Mouse (Mus musculus) liver, adult 2 months (tissue): ENCODE data around the gene Gm20708.

Source experiments
- CTCF ChIP-seq: fragments of 200-500 bp; IDR thresholded peaks from 2 replicates; pipeline ENCODE4 v1.5.1; 2011; ENCODE audit warnings: low read depth, low read length, control low read depth
- POLR2A ChIP-seq: fragments of 200-500 bp; IDR thresholded peaks from 2 replicates; pipeline ENCODE4 v1.6.1; 2011; ENCODE audit warnings: low read length, control low read depth; ENCODE audit not compliant: insufficient read depth; ENCODE audit errors: extremely low read depth

GRCm38 (mm10) chr11:117820173-117820572, 10.7 kb downstream of the Gm20708 start:
- TF ChIP-seq CTCF = no peak
- no peak for TF ChIP-seq POLR2A
